ENCODE assay signal across 8 mouse cellular contexts in genomic region chr10:7159061-7159511, GRCm38 (mm10). TPM values are rescaled to one million over a fixed set of nuclear protein-coding genes. Genes with fewer than 3 reads are reported as not detected.
DNase-seq lines count a peak whose midpoint lies in the region; ATAC-seq and TF ChIP-seq lines count a peak whose summit lies in the region.

No protein-coding gene starts in this region.

- TF ChIP-seq CTCF in lung, adult 2 months (IDR thresholded peaks at IDR 0.05; ENCODE audit: insufficient read depth, low read length): no peak
- TF ChIP-seq CTCF in thymus, adult 2 months (IDR thresholded peaks at IDR 0.05; ENCODE audit: borderline replicate concordance, control insufficient read depth, extremely low read depth, insufficient read depth, low read length, poor library complexity): no peak

- no peaks in the 10 kb centered on the region for H3K9me3 ChIP-seq in heart, embryonic 14.5 days (ENCODE audit: control insufficient read depth, low read length)

- peaks cover 6% of the 10 kb centered on the region; the same call in 1 of the 2 replicates for H3K36me3 ChIP-seq in heart, embryonic 14.5 days (ENCODE audit: control insufficient read depth, insufficient read depth, low read length)
- H3K36me3 ChIP-seq in thymus, adult 2 months (ENCODE audit: control insufficient read depth, insufficient read depth, low read length): no peaks in the 10 kb centered on the region

- no peak for TF ChIP-seq POLR2A in lung, adult 2 months (IDR thresholded peaks at IDR 0.05; ENCODE audit: borderline replicate concordance, extremely low read depth, low read depth, low read length)
- no peak for TF ChIP-seq POLR2A in thymus, adult 2 months (IDR thresholded peaks at IDR 0.05; ENCODE audit: control insufficient read depth, extremely low read depth, insufficient read depth, low read length, poor library complexity)

- no peaks in the 10 kb centered on the region for H3K27me3 ChIP-seq in heart, embryonic 14.5 days (ENCODE audit: control insufficient read depth, insufficient read depth, low read length)
- no peaks in the 10 kb centered on the region for H3K27me3 ChIP-seq in thymus, adult 2 months (ENCODE audit: control insufficient read depth, insufficient read depth, low read length)

- ATAC-seq in heart, embryonic 14.5 days (ENCODE audit: insufficient number of reproducible peaks, insufficient read depth, low FRiP score, low read depth): peak; percentile 62

- peak overlapping the region; percentile 58 for H3K4me2 ChIP-seq in heart, embryonic 14.5 days (ENCODE audit: low read length)

- H3K4me1 ChIP-seq in heart, embryonic 14.5 days (ENCODE audit: control insufficient read depth in 2 of 2, insufficient read depth in 2 of 2, low read length in 2 of 2): peaks cover 7 to 21% of the 10 kb centered on the region in 2 experiments
- peaks cover 13% of the 10 kb centered on the region for H3K4me1 ChIP-seq in lung, adult 2 months (ENCODE audit: control insufficient read depth, insufficient read depth, low read length)
- no peaks in the 10 kb centered on the region for H3K4me1 ChIP-seq in thymus, adult 2 months (replicated peaks; ENCODE audit: control insufficient read depth, insufficient read depth, low read length)

- no peak overlapping the region; the same call in 1 of the 2 replicates for H3K9ac ChIP-seq in heart, embryonic 14.5 days (ENCODE audit: low read length)

- H3K27ac ChIP-seq in heart, embryonic 14.5 days (replicated peaks in 1 of 2; ENCODE audit: control insufficient read depth in 1 of 2, insufficient read depth in 1 of 2, low read depth in 2 of 2, low read length in 2 of 2): peak overlapping the region; percentile 76 to 83
- H3K27ac ChIP-seq in thymus, adult 2 months (ENCODE audit: control insufficient read depth, insufficient read depth, low read length): no peak overlapping the region

- DNase-seq in gastrocnemius, postnatal 10 days: peak; percentile 25
- no peak for DNase-seq in gastrocnemius, postnatal 14 days
- DNase-seq in cerebellum, adult 9-10 months: peak; percentile 71
- DNase-seq in kidney, postnatal 25 days: peak; percentile 34 to 67
- peak; percentile 25 for DNase-seq in lung, adult 2 months
- DNase-seq in thymus, postnatal 14 days: no peak
- no peak for DNase-seq in thymus, adult 2 months

- H3K4me3 ChIP-seq in heart, embryonic 14.5 days (ENCODE audit: control insufficient read depth in 1 of 2, insufficient read depth in 1 of 2, low read depth in 1 of 2, low read length in 2 of 2): peak overlapping the region; percentile 1 to 2; a peak in 2 of 4 replicates
- H3K4me3 ChIP-seq in lung, adult 2 months (replicated peaks; ENCODE audit: extremely low read depth, low read depth, low read length): no peak overlapping the region
- no peak overlapping the region for H3K4me3 ChIP-seq in thymus, adult 2 months (ENCODE audit: control insufficient read depth, insufficient read depth, low read length)

- WGBS in heart, embryonic 14.5 days: 27% methylated on average over 7 of the region's 7 CpGs
- 24% methylated on average over 7 of the region's 7 CpGs for WGBS in lung, adult 2 months
- 91% methylated on average over 7 of the region's 7 CpGs for WGBS in thymus, adult 2 months

- intact Hi-C loops in gastrocnemius, postnatal 14 days (cut with DNase I; ENCODE audit: low total_unique reads): no loop called here

RNA-seq across cellular contexts. Expression of gene Cnksr3, which starts 53.0 kb away (rescaled TPM):
- total RNA-seq in gastrocnemius, postnatal 10 days (2021): 1 to 10 TPM; 7.2 to 8.8 TPM
- total RNA-seq in gastrocnemius, postnatal 14 days (2021): 1 to 10 TPM; 4.9 to 5.3 TPM
- 6.4 and 6.5 TPM in 2 replicates for polyA plus RNA-seq in heart, embryonic 14.5 days (2014; fragmentation: Nextera tagmentation; extraction: Ambion mirVana)
- 9.7 and 10.1 TPM in 2 replicates for polyA plus RNA-seq in lung, adult 2 months (2012; rRNA removed)
- 5.9 and 6.2 TPM in 2 replicates for polyA plus RNA-seq in thymus, adult 2 months (2012; rRNA removed)

Comparison
In these comparisons a context has a peak if more than half of its experiments do, and no peak if none do; other contexts are left out.
1. DNase-seq: peak in gastrocnemius, postnatal 10 days (single experiment), cerebellum, adult 9-10 months (single experiment), kidney, postnatal 25 days (2 of 2) and lung, adult 2 months (single experiment); none in gastrocnemius, postnatal 14 days (single experiment), thymus, postnatal 14 days (single experiment) and thymus, adult 2 months (single experiment).
2. H3K4me3 ChIP-seq: peak in heart, embryonic 14.5 days (2 of 2); none in lung, adult 2 months (single experiment) and thymus, adult 2 months (single experiment).